Mouse (Mus musculus) MEL (cell line): ENCODE measurements around the gene Gpatch2. TPM values are rescaled to one million over a fixed set of nuclear protein-coding genes. Genes with fewer than 3 reads are reported as not detected.

Source experiments
- DNase-seq: peaks from one replicate; pipeline ENCODE4 v3.0.0; 2011; ENCODE audit warnings: low read depth, low spot score
- H3K27ac ChIP-seq: 2 replicates; pipeline ENCODE4 v1.5.1; 2012; ENCODE audit warnings: low read depth, mild to moderate bottlenecking, control low read depth, low read length, moderate library complexity; ENCODE audit not compliant: control insufficient read depth
- H3K27me3 ChIP-seq, 2 experiments: fragments of 150-350 bp in 1 of 2; sonication (generic) in 1 of 2; 2 replicates each; pipeline ENCODE4 v1.6.1; 2012; ENCODE audit warnings: low read length in 2 of 2, mild to moderate bottlenecking in 2 of 2, improper control_type of control experiment in 1 of 2, moderate library complexity in 1 of 2; ENCODE audit not compliant: insufficient read depth in 2 of 2, control insufficient read depth in 1 of 2
- H3K36me3 ChIP-seq, 2 experiments: 2 replicates each; pipeline ENCODE4 v1.6.1; 2012 to 2014; ENCODE audit warnings: low read length in 2 of 2, improper control_type of control experiment in 1 of 2, inconsistent platforms in 1 of 2, mild to moderate bottlenecking in 1 of 2; ENCODE audit not compliant: insufficient read depth in 2 of 2, control insufficient read depth in 1 of 2
- H3K4me1 ChIP-seq, 2 experiments: fragments of 150-350 bp in 1 of 2; sonication (generic) in 1 of 2; 2 replicates each; pipeline ENCODE4 v1.6.1; 2012; ENCODE audit warnings: low read length in 2 of 2, improper control_type of control experiment in 1 of 2, mild to moderate bottlenecking in 1 of 2; ENCODE audit not compliant: insufficient read depth in 2 of 2, control insufficient read depth in 1 of 2
- H3K4me3 ChIP-seq, 2 experiments: fragments of 150-350 bp in 1 of 2; sonication (generic) in 1 of 2; 2 replicates each; pipeline ENCODE4 v1.5.1; 2012; ENCODE audit warnings: low read depth in 2 of 2, low read length in 2 of 2, mild to moderate bottlenecking in 2 of 2, moderate library complexity in 2 of 2, control low read depth in 1 of 2, improper control_type of control experiment in 1 of 2; ENCODE audit not compliant: control insufficient read depth in 1 of 2, insufficient read depth in 1 of 2
- H3K79me2 ChIP-seq: 2 replicates; pipeline ENCODE4 v1.6.1; 2012; ENCODE audit warnings: mild to moderate bottlenecking, low read length, moderate library complexity; ENCODE audit not compliant: control insufficient read depth, poor library complexity, insufficient read depth
- H3K9ac ChIP-seq: 2 replicates; pipeline ENCODE4 v1.6.1; 2012; ENCODE audit warnings: low read depth, mild to moderate bottlenecking, control low read depth, low read length, moderate library complexity; ENCODE audit not compliant: control insufficient read depth, poor library complexity, severe bottlenecking
- H3K9me3 ChIP-seq: fragments of 150-350 bp; sonication (generic); replicated peaks from 2 replicates; pipeline ENCODE4 v1.6.1; 2012; ENCODE audit warnings: mild to moderate bottlenecking, low read length, improper control_type of control experiment, moderate library complexity; ENCODE audit not compliant: insufficient read depth
- BHLHE40 ChIP-seq: IDR thresholded peaks from 2 replicates; pipeline ENCODE4 v1.6.1; 2012; ENCODE audit warnings: low read depth, mild to moderate bottlenecking, inconsistent platforms, low read length, improper control_type of control experiment, borderline replicate concordance
- CTCF ChIP-seq, 3 experiments: IDR thresholded peaks in 2 of 3; conservative IDR thresholded peaks in 1 of 3; 2 replicates each; pipeline ENCODE4 v1.5.1; 2011 to 2012; ENCODE audit warnings: low read length in 3 of 3, low read depth in 2 of 3, mild to moderate bottlenecking in 2 of 3, improper control_type of control experiment in 1 of 3, inconsistent platforms in 1 of 3, mixed read lengths in 1 of 3, moderate library complexity in 1 of 3; ENCODE audit not compliant: control insufficient read depth in 1 of 3, insufficient read depth in 1 of 3, poor library complexity in 1 of 3, severe bottlenecking in 1 of 3
- E2F4 ChIP-seq: IDR thresholded peaks from 2 replicates; pipeline ENCODE4 v1.6.1; 2011; ENCODE audit warnings: low read depth, low read length, improper control_type of control experiment, borderline replicate concordance
- GATA1 ChIP-seq: IDR thresholded peaks from 2 replicates; pipeline ENCODE4 v1.6.1; 2011; ENCODE audit warnings: low read depth, low read length, improper control_type of control experiment
- HCFC1 ChIP-seq: IDR thresholded peaks from 2 replicates; pipeline ENCODE4 v1.6.1; 2012; ENCODE audit warnings: low read depth, mild to moderate bottlenecking, inconsistent platforms, low read length, improper control_type of control experiment, moderate library complexity
- KAT2A ChIP-seq: conservative IDR thresholded peaks from 2 replicates; pipeline ENCODE4 v1.6.1; 2012; ENCODE audit warnings: low read depth, low read length, improper control_type of control experiment, inconsistent platforms
- MAX ChIP-seq: IDR thresholded peaks from 2 replicates; pipeline ENCODE4 v1.6.1; 2011; ENCODE audit warnings: low read length, improper control_type of control experiment
- MAZ ChIP-seq: IDR thresholded peaks from 2 replicates; pipeline ENCODE4 v1.6.1; 2012; ENCODE audit warnings: low read depth, mild to moderate bottlenecking, inconsistent platforms, low read length, improper control_type of control experiment
- MYB ChIP-seq: IDR thresholded peaks from 2 replicates; pipeline ENCODE4 v1.6.1; 2011; ENCODE audit warnings: mild to moderate bottlenecking, low read depth, low read length, improper control_type of control experiment
- NRF1 ChIP-seq: IDR thresholded peaks from 2 replicates; pipeline ENCODE4 v1.6.1; 2014; ENCODE audit warnings: low read depth, mild to moderate bottlenecking, inconsistent platforms, low read length, improper control_type of control experiment, moderate library complexity; ENCODE audit not compliant: poor library complexity, insufficient read depth, severe bottlenecking
- POLR2AphosphoS5 ChIP-seq: IDR thresholded peaks from 2 replicates; pipeline ENCODE4 v1.6.1; 2012; ENCODE audit warnings: low read depth, borderline replicate concordance, mild to moderate bottlenecking, inconsistent platforms, low read length, moderate library complexity, mixed read lengths
- RAD21 ChIP-seq: IDR thresholded peaks from 2 replicates; pipeline ENCODE4 v1.6.1; 2011; ENCODE audit warnings: mild to moderate bottlenecking, low read depth, low read length, improper control_type of control experiment
- RCOR1 ChIP-seq: IDR thresholded peaks from 2 replicates; pipeline ENCODE4 v1.6.1; 2012; ENCODE audit warnings: low read depth, mild to moderate bottlenecking, inconsistent platforms, low read length, improper control_type of control experiment
- SIN3A ChIP-seq: IDR thresholded peaks from 2 replicates; pipeline ENCODE4 v1.6.1; 2012; ENCODE audit warnings: low read length, improper control_type of control experiment, inconsistent platforms
- SMC3 ChIP-seq: IDR thresholded peaks from 2 replicates; pipeline ENCODE4 v1.6.1; 2011; ENCODE audit warnings: low read depth, low read length, improper control_type of control experiment
- TAL1 ChIP-seq: IDR thresholded peaks from 2 replicates; pipeline ENCODE4 v1.6.1; 2012; ENCODE audit warnings: mild to moderate bottlenecking, inconsistent platforms, low read length, moderate library complexity, mixed read lengths
- TCF12 ChIP-seq: IDR thresholded peaks from 2 replicates; pipeline ENCODE4 v1.6.1; 2014; ENCODE audit warnings: low read depth, mild to moderate bottlenecking, inconsistent platforms, low read length, improper control_type of control experiment, moderate library complexity
- USF1 ChIP-seq: IDR thresholded peaks from 2 replicates; pipeline ENCODE4 v1.6.1; 2014; ENCODE audit warnings: low read depth, mild to moderate bottlenecking, inconsistent platforms, low read length, improper control_type of control experiment, moderate library complexity
- ZC3H11A ChIP-seq: IDR thresholded peaks from 2 replicates; pipeline ENCODE4 v1.6.1; 2012; ENCODE audit warnings: low read depth, mild to moderate bottlenecking, inconsistent platforms, low read length, improper control_type of control experiment
- ZKSCAN1 ChIP-seq: IDR thresholded peaks from 2 replicates; pipeline ENCODE4 v1.6.1; 2012; ENCODE audit warnings: low read depth, mild to moderate bottlenecking, inconsistent platforms, low read length, improper control_type of control experiment, moderate library complexity
- ZMIZ1 ChIP-seq: IDR thresholded peaks from 2 replicates; pipeline ENCODE4 v1.6.1; 2012; ENCODE audit warnings: low read depth, mild to moderate bottlenecking, inconsistent platforms, low read length, improper control_type of control experiment, moderate library complexity
- ZNF384 ChIP-seq: IDR thresholded peaks from 2 replicates; pipeline ENCODE4 v1.6.1; 2012; ENCODE audit warnings: low read depth, mild to moderate bottlenecking, inconsistent platforms, low read length, improper control_type of control experiment
- polyA plus RNA-seq, 2 experiments: library from polyadenylated mRNA; stranded (reverse) in 1 of 2; unstranded in 1 of 2; fragments of >175 nt in 1 of 2; fragments of >200 nt in 1 of 2; gene quantifications; 2 replicates each; pipeline versions ENCODE4 v1.2.1 to v1.2.4; 2012; ENCODE audit warnings: low replicate concordance in 2 of 2, low read depth in 1 of 2; ENCODE audit not compliant: insufficient read length in 2 of 2, insufficient read depth in 1 of 2, missing spikeins in 1 of 2
- total RNA-seq: library from RNA; depleted of rRNA; stranded (reverse); fragments of 300-350 nt; gene quantifications from 2 replicates; pipeline ENCODE4 v1.2.3, GENCODE M21; 2012

The Gpatch2 gene
- total and polyA plus RNA-seq, 3 experiments = 14.5 to 15.3 TPM; not detected in 1

DNA sequence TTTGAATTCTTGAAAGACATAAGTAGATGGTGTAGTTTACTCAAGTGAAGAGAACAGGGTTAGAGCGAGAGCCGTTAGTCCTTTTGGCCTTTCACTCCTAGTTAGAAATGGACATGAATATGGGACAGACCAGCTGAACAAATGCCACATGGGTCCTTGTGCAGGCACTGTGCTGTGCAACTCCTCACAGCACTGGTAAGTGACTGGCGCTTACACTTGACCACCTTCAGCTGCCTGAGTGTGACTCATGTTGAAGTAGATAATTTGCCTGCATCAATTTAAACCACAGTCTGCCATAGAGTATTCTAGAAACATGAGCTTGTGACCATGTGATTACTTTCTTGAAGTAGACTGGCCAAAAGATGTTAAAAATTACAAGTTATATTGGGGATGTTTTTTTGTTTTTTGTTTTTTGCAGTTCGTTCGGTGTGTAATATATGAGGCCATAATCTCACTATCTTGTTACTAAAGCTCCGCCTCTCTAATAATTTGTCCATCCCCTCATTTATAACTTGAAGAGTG lies 79.8 kb downstream of the Gpatch2 start:
- TF ChIP-seq E2F4 (no peak), CTCF (IDR thresholded peaks at IDR 0.05 in 2 of 3, conservative IDR thresholded peaks at IDR 0.05 in 1 of 3; ENCODE audit: control insufficient read depth in 1 of 3, insufficient read depth in 1 of 3, low read depth in 2 of 3, low read length in 3 of 3, poor library complexity in 1 of 3, severe bottlenecking in 1 of 3) (no peak), SIN3A (no peak), ZC3H11A (no peak), ZKSCAN1 (no peak), USF1 (no peak), ZNF384 (no peak), TAL1 (no peak), RCOR1 (no peak), MYB (no peak), HCFC1 (no peak), NRF1 (no peak), BHLHE40 (no peak), MAZ (no peak)

DNA sequence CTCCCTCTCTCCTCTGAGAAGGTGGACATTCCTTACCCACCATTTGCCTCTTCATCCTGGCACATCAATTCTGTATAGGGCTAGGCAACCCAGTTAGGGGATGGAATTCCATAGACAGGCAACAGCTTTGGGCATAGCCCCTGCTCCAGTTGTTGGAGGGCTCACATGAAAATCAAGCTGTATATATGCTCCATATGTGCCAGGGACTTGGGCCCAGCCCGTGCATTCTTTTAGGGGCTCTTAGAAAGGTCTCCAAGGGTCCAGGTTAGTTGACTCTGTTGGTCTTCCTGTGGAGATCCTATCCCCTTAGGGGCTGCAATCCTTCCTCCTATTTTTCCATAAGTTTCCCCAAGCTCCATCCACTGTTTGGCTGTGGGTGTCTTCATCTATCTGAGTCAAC lies 80.4 kb downstream of the Gpatch2 start:
- Histone ChIP-seq H3K4me3 (no peak overlapping the region), H3K79me2 (no peaks in the 10 kb centered on the region)
- TF ChIP-seq USF1 (no peak), GATA1 (no peak), HCFC1 (no peak), E2F4 (no peak), POLR2AphosphoS5 (no peak), RAD21 (no peak), MAZ (no peak), ZMIZ1 (no peak), KAT2A (no peak), MAX (no peak), ZKSCAN1 (no peak), SMC3 (no peak), TCF12 (no peak), SIN3A (no peak)

More for the DNA sequence above, 79.8 kb downstream of the Gpatch2 start:
- no peak overlapping the region for H3K4me3 ChIP-seq
- H3K79me2 ChIP-seq = no peaks in the 10 kb centered on the region
- H3K9ac ChIP-seq = no peak overlapping the region
- no peaks in the 10 kb centered on the region for H3K9me3 ChIP-seq
- H3K27ac ChIP-seq = no peak overlapping the region
- peaks cover 0 to 6% of the 10 kb centered on the region in 2 experiments; a peak in 2 of 4 replicates for H3K36me3 ChIP-seq
- H3K27me3 ChIP-seq = no peaks in the 10 kb centered on the region
- no peak for DNase-seq
- peaks cover 2 to 11% of the 10 kb centered on the region in 2 experiments; a peak in 2 of 4 replicates for H3K4me1 ChIP-seq

More for the DNA sequence above, 80.4 kb downstream of the Gpatch2 start:
- Histone ChIP-seq H3K4me1 (peaks cover 2 to 11% of the 10 kb centered on the region in 2 experiments; a peak in 2 of 4 replicates), H3K9ac (no peak overlapping the region), H3K27ac (no peak overlapping the region), H3K36me3 (peaks cover 0 to 6% of the 10 kb centered on the region in 2 experiments; a peak in 2 of 4 replicates), H3K9me3 (no peaks in the 10 kb centered on the region), H3K27me3 (no peaks in the 10 kb centered on the region)
- DNase-seq = no peak
